21 mouse cellular contexts compared by ENCODE assay signal in the genomic region with DNA sequence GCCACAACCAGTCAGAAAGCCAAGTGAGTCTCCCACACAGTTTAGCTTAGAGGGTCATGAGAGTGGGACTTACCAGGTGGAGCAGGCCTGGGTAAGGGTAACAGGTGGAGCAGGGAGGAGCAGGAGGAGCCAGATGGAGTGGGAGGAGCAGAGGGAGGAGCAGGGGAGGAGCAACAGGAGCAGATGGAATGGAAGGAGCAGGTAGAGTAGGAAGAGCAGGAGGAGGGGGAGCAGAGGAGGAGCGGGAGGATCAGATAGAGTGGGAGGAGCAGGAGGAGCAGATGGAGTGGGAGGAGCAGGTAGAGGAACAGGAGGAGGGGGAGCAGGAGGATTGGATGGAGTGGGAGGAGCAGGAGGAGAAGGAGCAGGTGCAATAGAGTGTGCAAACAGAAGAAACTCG.
DNase-seq lines count a peak whose midpoint lies in the region; ATAC-seq and TF ChIP-seq lines count a peak whose summit lies in the region.
"Had no signal": no experiment of that assay in that cellular context is flagged by ENCODE, and none has a peak within 500 bp of the region (broad histone marks: within the 10 kb centered on the region; RNA-seq: fewer than 3 reads in every experiment).

No protein-coding gene starts in this region.

- H3K9me3 ChIP-seq in megakaryocyte, embryonic 14.5 days, result peaks cover 8% of the 10 kb centered on the region
- H3K9me3 ChIP-seq: embryonic facial prominence, embryonic 15.5 days; heart, embryonic 15.5 days; hindbrain, embryonic 15.5 days had no signal

- intact Hi-C loops in gastrocnemius, adult 2 months (cut with DNase I), result no loop called here
- intact Hi-C loops in gastrocnemius, postnatal 14 days (cut with DNase I; ENCODE audit: low total_unique reads), result loop anchor here (10.0 kb wide), 1 partner anchor 368 kb away; no protein-coding TSS in a partner anchor

- no peak overlapping the region for H3K4me3 ChIP-seq in gastrocnemius, adult 2 months
- peak overlapping the region; percentile 10 for H3K4me3 ChIP-seq in megakaryocyte, embryonic 14.5 days (replicated peaks)
- H3K4me3 ChIP-seq: embryonic facial prominence, embryonic 15.5 days; forebrain, embryonic 12.5 days; heart, adult 2 months; heart, embryonic 15.5 days; hindbrain, embryonic 15.5 days had no signal

- no peak overlapping the region for H3K27ac ChIP-seq in gastrocnemius, adult 2 months
- H3K27ac ChIP-seq: embryonic facial prominence, embryonic 15.5 days; forebrain, embryonic 12.5 days; heart, adult 2 months; heart, embryonic 15.5 days; hindbrain, embryonic 15.5 days had no signal

- DNase-seq in cerebellum, adult 9-11 months, result peak; percentile 34
- DNase-seq in cerebellum, adult 11 months, result no peak
- peak; percentile 6 for DNase-seq in gastrocnemius, adult 2 months
- no peak for DNase-seq in gastrocnemius, postnatal 14 days
- DNase-seq in large intestine, adult 2 months (ENCODE audit: low read depth, low spot score), result peak; percentile 4
- no peak for DNase-seq in right cerebral cortex, postnatal 25 days
- DNase-seq: adrenal gland, adult 2 months; adrenal gland, postnatal 25 days; B cell, adult 2 months; cerebellum, adult 8-10 months; gastrocnemius, postnatal 10 days; heart, adult 2 months; heart, postnatal 14 days; kidney, adult 18-20 months had no signal

- no peak for TF ChIP-seq CTCF in gastrocnemius, adult 2 months (IDR thresholded peaks at IDR 0.05)

- H3K36me3 ChIP-seq in megakaryocyte, embryonic 14.5 days (replicated peaks; ENCODE audit: low read length), result no peaks in the 10 kb centered on the region
- H3K36me3 ChIP-seq: embryonic facial prominence, embryonic 15.5 days; forebrain, embryonic 12.5 days; heart, embryonic 15.5 days; hindbrain, embryonic 15.5 days had no signal

- no peak for ATAC-seq in megakaryocyte, adult 5-6 weeks (ENCODE audit: poor library complexity, severe bottlenecking)
- ATAC-seq: CD4-positive, CD25-positive, alpha-beta regulatory T cell, adult 4 months had no signal

- peaks cover 16% of the 10 kb centered on the region; the same call in 1 of the 2 replicates for H3K4me1 ChIP-seq in megakaryocyte, embryonic 14.5 days
- H3K4me1 ChIP-seq: heart, embryonic 15.5 days had no signal

- WGBS in large intestine, adult 2 months, result 16% methylated on average over 2 of the region's 2 CpGs

- H3K27me3 ChIP-seq in megakaryocyte, embryonic 14.5 days (replicated peaks), result peaks cover 70% of the 10 kb centered on the region
- H3K27me3 ChIP-seq: embryonic facial prominence, embryonic 15.5 days; heart, embryonic 15.5 days; hindbrain, embryonic 15.5 days had no signal

Comparison
In these comparisons a context has a peak if more than half of its experiments do, and no peak if none do; other contexts are left out.
1. DNase-seq: peak in cerebellum, adult 9-11 months (single experiment), gastrocnemius, adult 2 months (single experiment) and large intestine, adult 2 months (single experiment); none in cerebellum, adult 11 months (single experiment), gastrocnemius, postnatal 14 days (single experiment) and right cerebral cortex, postnatal 25 days (single experiment).